Comparison of ENCODE assay signal across 19 mouse cellular contexts in the genomic region with DNA sequence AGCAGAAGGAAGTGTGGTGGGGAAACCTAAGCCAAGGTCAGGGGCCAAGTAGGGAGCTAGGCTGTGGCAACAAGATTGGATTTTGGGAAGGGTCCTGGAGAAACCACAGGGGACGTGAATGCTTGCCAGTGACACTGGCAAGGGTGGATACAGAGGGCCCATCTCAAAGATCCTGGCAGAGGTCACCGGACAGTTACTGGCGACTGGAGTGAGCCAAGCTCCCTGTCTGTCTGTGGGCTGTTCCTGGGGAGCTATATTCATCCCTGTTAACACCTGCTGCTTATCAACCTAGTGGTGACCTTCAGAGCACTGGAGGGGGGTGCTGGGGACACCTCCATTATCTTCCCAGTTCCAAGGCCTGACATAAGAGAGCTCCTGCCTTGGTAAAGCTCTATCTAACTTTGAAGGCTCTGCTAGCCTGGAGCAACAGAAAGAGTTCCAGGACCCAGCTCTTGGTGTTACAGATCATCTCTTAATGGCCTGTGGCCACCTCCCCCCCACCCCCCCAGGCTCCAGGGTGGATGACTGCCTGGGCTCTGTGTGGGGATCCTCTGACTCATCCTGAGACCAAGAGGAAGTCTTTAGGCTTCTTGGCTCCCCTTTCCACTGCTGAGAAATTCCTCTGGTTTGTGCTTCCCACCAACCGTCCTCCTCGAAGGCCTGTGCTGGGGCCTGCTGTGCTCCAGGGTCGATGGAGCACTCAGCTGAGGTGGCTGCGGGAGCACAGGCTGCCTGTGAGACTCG.
DNase-seq lines count a peak whose midpoint lies in the region; ATAC-seq lines count a peak whose summit lies in the region.
"Had no signal": no experiment of that assay in that cellular context is flagged by ENCODE, and none has a peak within 500 bp of the region (broad histone marks: within the 10 kb centered on the region; RNA-seq: fewer than 3 reads in every experiment).

No protein-coding gene starts in this region.

- peaks cover 57% of the 10 kb centered on the region for H3K4me1 ChIP-seq in embryonic facial prominence, embryonic 13.5 days
- peaks cover 61% of the 10 kb centered on the region for H3K4me1 ChIP-seq in limb, embryonic 12.5 days (replicated peaks)
- H3K4me1 ChIP-seq: megakaryocyte, embryonic 14.5 days had no signal

- WGBS in embryonic facial prominence, embryonic 13.5 days, result 64% methylated on average over 8 of the region's 8 CpGs
- 55% methylated on average over 8 of the region's 8 CpGs for WGBS in limb, embryonic 12.5 days

- no peak overlapping the region for H3K4me2 ChIP-seq in embryonic facial prominence, embryonic 13.5 days
- no peak overlapping the region for H3K4me2 ChIP-seq in limb, embryonic 12.5 days
- H3K4me2 ChIP-seq: hindbrain, embryonic 12.5 days; limb, embryonic 13.5 days had no signal

- H3K9ac ChIP-seq in embryonic facial prominence, embryonic 13.5 days, result no peak overlapping the region
- H3K9ac ChIP-seq in limb, embryonic 12.5 days (replicated peaks), result no peak overlapping the region
- H3K9ac ChIP-seq: hindbrain, embryonic 12.5 days; limb, embryonic 13.5 days; liver, embryonic 14.5 days had no signal

- no peaks in the 10 kb centered on the region for H3K36me3 ChIP-seq in embryonic facial prominence, embryonic 13.5 days
- H3K36me3 ChIP-seq in limb, embryonic 12.5 days, result no peaks in the 10 kb centered on the region
- H3K36me3 ChIP-seq: hindbrain, embryonic 12.5 days; limb, embryonic 13.5 days had no signal

- H3K27me3 ChIP-seq in embryonic facial prominence, embryonic 13.5 days, result no peaks in the 10 kb centered on the region
- no peaks in the 10 kb centered on the region; the same call in 1 of the 2 replicates for H3K27me3 ChIP-seq in limb, embryonic 12.5 days
- H3K27me3 ChIP-seq: hindbrain, embryonic 12.5 days; limb, embryonic 13.5 days; megakaryocyte, embryonic 14.5 days had no signal

- H3K4me3 ChIP-seq in embryonic facial prominence, embryonic 13.5 days, result no peak overlapping the region
- no peak overlapping the region for H3K4me3 ChIP-seq in limb, embryonic 12.5 days (replicated peaks)
- H3K4me3 ChIP-seq: hindbrain, embryonic 12.5 days; layer of hippocampus, adult 2 months; limb, embryonic 13.5 days; megakaryocyte, embryonic 14.5 days had no signal

- no peak for ATAC-seq in embryonic facial prominence, embryonic 13.5 days (ENCODE audit: insufficient number of reproducible peaks, insufficient read depth, low FRiP score, low TSS enrichment, low read depth)
- ATAC-seq in limb, embryonic 12.5 days (ENCODE audit: insufficient number of reproducible peaks, insufficient read depth, low FRiP score, low TSS enrichment, low read depth), result no peak
- ATAC-seq: forebrain, embryonic 14.5 days; inflammation-experienced regulatory T-cells, adult 6 months; lung, postnatal 0 days had no signal

- intact Hi-C loops in heart, postnatal 25 days (cut with DNase I), result no loop called here

- no peaks in the 10 kb centered on the region for H3K9me3 ChIP-seq in embryonic facial prominence, embryonic 13.5 days
- H3K9me3 ChIP-seq in limb, embryonic 12.5 days, result no peaks in the 10 kb centered on the region
- H3K9me3 ChIP-seq: hindbrain, embryonic 12.5 days; limb, embryonic 13.5 days had no signal

- peak; percentile 91 for DNase-seq in heart, adult 11 months
- no peak for DNase-seq in heart, postnatal 25 days (ENCODE audit: low spot score)
- DNase-seq in kidney, postnatal 10 days, result peak; percentile 19
- no peak for DNase-seq in kidney, adult 18-20 months
- DNase-seq in adrenal gland, adult (ENCODE audit: inconsistent age in 2 of 2, low spot score in 1 of 2), result no peak
- DNase-seq: cerebellum, adult 9-11 months; kidney, adult 9 months; right cerebral cortex, postnatal 14 days; thymus, postnatal 25 days had no signal

- peak overlapping the region; percentile 53; the same call in 1 of the 2 replicates for H3K27ac ChIP-seq in embryonic facial prominence, embryonic 13.5 days
- H3K27ac ChIP-seq in limb, embryonic 12.5 days, result peak overlapping the region; percentile 74
- H3K27ac ChIP-seq: hindbrain, embryonic 12.5 days; layer of hippocampus, adult 2 months; limb, embryonic 13.5 days; liver, embryonic 14.5 days had no signal

Comparison
In these comparisons a context has a peak if more than half of its experiments do, and no peak if none do; other contexts are left out.
1. DNase-seq: peak in heart, adult 11 months (single experiment) and kidney, postnatal 10 days (single experiment); none in heart, postnatal 25 days (single experiment), kidney, adult 18-20 months (single experiment) and adrenal gland, adult (0 of 2).